Mouse (Mus musculus) spleen, embryonic (tissue): ENCODE results near the gene Clcn5.

Experiments
- CTCF ChIA-PET: fragments of 350-600 bp; sonication (Branson Sonifier 250); formaldehyde crosslinking; loops from one replicate; lab custom pipeline; 2022; lab: Charles Lee

Gene Clcn5

GRCm38 (mm10) chrX:7197833-7198232 lies 121.3 kb downstream of the Clcn5 start:
- CTCF ChIA-PET = no interaction called here

GRCm38 (mm10) chrX:7190816-7191215 lies 128.3 kb downstream of the Clcn5 start:
- CTCF ChIA-PET = no interaction called here

- CTCF ChIA-PET = no interaction called here
Observed at GRCm38 (mm10) chrX:7188311-7188807, 130.8 kb downstream of the Clcn5 start.

GRCm38 (mm10) chrX:7187455-7188310 lies 131.5 kb downstream of the Clcn5 start:
- CTCF ChIA-PET = interaction anchor here (0.6 kb wide), 1 partner anchor 589 kb away, joined by 3 read pairs; no protein-coding TSS in a partner anchor

GRCm38 (mm10) chrX:7170156-7170555 lies 149.0 kb downstream of the Clcn5 start:
- CTCF ChIA-PET = no interaction called here

GRCm38 (mm10) chrX:7168799-7169198 lies 150.4 kb downstream of the Clcn5 start:
- CTCF ChIA-PET = interaction anchor here (0.6 kb wide), 1 partner anchor 245 kb away, joined by 3 read pairs; no protein-coding TSS in a partner anchor

GRCm38 (mm10) chrX:7157976-7158375 lies 161.2 kb downstream of the Clcn5 start:
- CTCF ChIA-PET = no interaction called here

DNA sequence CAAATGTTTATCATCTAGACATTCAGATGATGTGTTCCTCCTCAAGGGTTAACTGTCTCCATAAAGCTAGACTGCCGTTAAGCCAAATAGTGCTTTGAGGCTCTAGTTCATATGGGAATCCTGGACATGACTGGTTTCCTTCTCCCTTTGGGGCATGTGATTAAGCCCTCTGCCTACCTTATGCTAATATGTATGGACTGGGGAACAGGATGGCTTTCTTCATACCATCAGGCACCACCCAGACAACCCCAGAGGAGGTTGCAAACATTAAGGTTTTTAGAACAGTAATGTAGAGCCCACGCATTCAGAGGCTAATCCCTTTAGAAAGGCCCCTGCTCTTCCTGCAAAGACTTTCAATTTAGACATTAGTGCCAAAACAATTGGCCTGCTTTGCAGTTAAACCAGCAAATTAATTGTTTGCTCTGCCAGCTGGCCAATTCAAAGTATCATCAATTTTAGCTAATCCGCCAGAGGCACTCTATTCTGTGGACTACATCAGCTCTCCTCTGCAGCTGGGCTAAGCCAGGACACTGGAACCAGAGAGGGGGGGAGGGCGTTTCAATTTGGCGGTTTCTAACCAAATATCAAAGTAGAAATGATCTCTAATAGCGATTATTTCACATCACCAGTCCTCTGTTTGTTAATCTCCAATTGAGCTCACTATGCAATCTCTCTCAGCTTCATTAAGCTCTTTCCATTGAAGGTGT lies 163.0 kb downstream of the Clcn5 start:
- CTCF ChIA-PET = no interaction called here

DNA sequence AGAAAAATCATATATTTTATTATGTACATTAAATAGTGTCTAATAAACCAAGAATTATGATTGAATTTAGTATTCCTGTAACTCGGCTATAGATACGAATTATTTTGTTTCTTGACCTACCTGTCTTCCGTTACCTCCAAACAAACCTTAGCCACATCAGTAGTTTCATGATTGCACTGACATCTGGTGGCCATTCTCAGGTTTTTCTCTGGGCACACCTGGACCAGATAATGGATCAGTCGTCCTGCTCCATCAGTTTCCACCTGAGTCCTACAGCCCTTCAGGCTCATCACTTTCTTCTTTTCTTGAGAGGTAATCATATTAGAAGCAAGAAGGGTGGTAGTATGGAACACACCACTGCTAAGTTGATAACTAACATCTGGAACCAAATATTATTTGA lies 169.0 kb downstream of the Clcn5 start:
- CTCF ChIA-PET = no interaction called here

- CTCF ChIA-PET = no interaction called here
Observed at GRCm38 (mm10) chrX:7146156-7146555, 173.0 kb downstream of the Clcn5 start.

- CTCF ChIA-PET = no interaction called here
Observed at GRCm38 (mm10) chrX:7121618-7122280, 197.4 kb downstream of the Clcn5 start.

GRCm38 (mm10) chrX:7114885-7115284 lies 204.3 kb downstream of the Clcn5 start:
- CTCF ChIA-PET = no interaction called here
